Comparison of ENCODE assay signal across 16 mouse cellular contexts in genomic region chr7:54977372-54977771, GRCm38 (mm10).
"Had no signal": no experiment of that assay in that cellular context is flagged by ENCODE, and none has a peak within 500 bp of the region (broad histone marks: within the 10 kb centered on the region; RNA-seq: fewer than 3 reads in every experiment).

No protein-coding gene starts in this region.

- H3K4me2 ChIP-seq: liver, embryonic 12.5 days; lung, embryonic 14.5 days; neural tube, embryonic 13.5 days; neural tube, embryonic 15.5 days had no signal

- H3K9ac ChIP-seq: liver, embryonic 12.5 days; liver, embryonic 14.5 days; lung, embryonic 14.5 days; neural tube, embryonic 13.5 days; neural tube, embryonic 15.5 days had no signal

- H3K4me3 ChIP-seq: liver, embryonic 12.5 days; myocyte; neural tube, embryonic 13.5 days; neural tube, embryonic 15.5 days had no signal

- H3K9me3 ChIP-seq: liver, embryonic 12.5 days; neural tube, embryonic 15.5 days had no signal

- DNase-seq: lung, adult 18-20 months; lung, embryonic 14.5 days; lung, postnatal 10 days; lung, postnatal 4 days; right cerebral cortex, adult 18-20 months; right cerebral cortex, postnatal 25 days; right cerebral cortex, postnatal 4 days; spleen, adult 18-20 months; thymus, adult 18-20 months; thymus, postnatal 14 days; thymus, postnatal 36 days had no signal

- H3K4me1 ChIP-seq: liver, embryonic 12.5 days; neural tube, embryonic 13.5 days had no signal

- H3K27me3 ChIP-seq: liver, embryonic 12.5 days; neural tube, embryonic 13.5 days; neural tube, embryonic 15.5 days had no signal

- H3K27ac ChIP-seq: liver, embryonic 12.5 days; liver, embryonic 14.5 days; neural tube, embryonic 13.5 days; neural tube, embryonic 15.5 days had no signal

- ATAC-seq: liver, embryonic 12.5 days had no signal

- H3K36me3 ChIP-seq: liver, embryonic 12.5 days; neural tube, embryonic 13.5 days; neural tube, embryonic 15.5 days had no signal
